Mouse (Mus musculus): ENCODE measurements at regions not wholly inside any gene's neighbourhood (a gene's known extent, or its start where the extent isn't known, plus 50 kb on each side); places are given as distances from the start of the nearest gene placed in this dataset.

- DNase-seq (ENCODE audit: low read depth, low spot score), result peak; percentile 97
Observed at GRCm38 (mm10) chr2:84549626-84550025, 73.1 kb upstream of the Tfpi start.

- DNase-seq (ENCODE audit: low read depth, low spot score), result peak; percentile 40
Observed at GRCm38 (mm10) chr2:84548625-84549024, 72.0 kb upstream of the Tfpi start.

DNA sequence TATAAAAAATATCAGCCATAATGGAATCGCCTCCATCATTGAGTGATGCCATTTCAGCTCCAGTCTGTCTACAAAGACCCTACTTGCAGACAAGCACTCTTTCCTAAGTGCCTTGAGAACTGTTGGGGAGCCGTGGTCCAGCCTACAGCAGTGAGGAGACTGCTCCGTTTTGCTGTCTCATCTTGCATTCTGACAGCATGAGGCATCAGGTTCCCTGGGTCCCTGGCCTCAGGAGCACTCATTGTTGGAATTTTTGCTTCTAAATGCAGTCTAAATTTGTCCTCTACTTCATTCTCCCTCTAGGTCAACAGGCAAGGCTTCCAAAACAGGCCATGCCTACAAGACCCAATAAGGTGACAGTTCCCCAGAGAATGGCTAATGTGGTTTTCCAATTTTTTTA lies 69.1 kb upstream of the Tfpi start:
- peak; percentile 73 for DNase-seq (ENCODE audit: low read depth, low spot score)

DNA sequence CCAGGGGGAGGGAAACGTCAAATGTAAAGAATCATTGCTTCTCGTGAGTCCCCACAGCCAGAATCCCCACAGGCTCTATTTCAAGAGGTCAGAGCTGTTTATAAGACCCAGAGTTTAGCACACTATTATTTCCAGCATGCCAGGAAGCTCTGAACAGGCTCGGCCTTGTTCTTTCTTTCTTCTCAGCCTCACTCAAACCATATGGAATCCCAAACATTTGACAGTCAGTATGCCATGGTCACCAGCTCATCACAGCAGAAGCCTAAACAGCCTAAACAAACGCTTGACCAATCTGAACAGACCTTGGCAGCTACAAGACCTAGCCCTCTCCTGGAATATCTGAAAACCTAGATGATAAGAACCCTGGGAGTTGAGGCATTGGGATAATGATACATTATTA lies 68.2 kb upstream of the Tfpi start:
- DNase-seq (ENCODE audit: low read depth, low spot score), result peak; percentile 31

DNA sequence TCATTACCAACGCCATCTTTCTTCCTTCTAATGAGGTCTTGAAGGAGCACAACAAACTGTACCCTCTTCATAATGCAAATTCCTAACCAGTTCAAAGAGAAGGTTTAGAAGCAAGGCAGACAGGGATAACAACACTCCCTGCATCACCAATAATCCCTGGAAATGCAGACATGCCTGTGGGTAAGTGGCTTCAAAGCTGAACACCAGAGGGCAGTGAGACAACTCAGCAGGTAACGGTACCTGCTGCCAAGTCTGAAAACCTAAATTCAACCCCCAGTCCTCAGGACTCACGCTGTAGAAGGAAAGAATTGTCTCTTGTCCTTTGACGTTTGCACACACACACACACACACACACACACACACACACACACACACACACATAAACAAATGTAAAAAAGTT lies 67.6 kb upstream of the Tfpi start:
- DNase-seq (ENCODE audit: low read depth, low spot score), result no peak

DNA sequence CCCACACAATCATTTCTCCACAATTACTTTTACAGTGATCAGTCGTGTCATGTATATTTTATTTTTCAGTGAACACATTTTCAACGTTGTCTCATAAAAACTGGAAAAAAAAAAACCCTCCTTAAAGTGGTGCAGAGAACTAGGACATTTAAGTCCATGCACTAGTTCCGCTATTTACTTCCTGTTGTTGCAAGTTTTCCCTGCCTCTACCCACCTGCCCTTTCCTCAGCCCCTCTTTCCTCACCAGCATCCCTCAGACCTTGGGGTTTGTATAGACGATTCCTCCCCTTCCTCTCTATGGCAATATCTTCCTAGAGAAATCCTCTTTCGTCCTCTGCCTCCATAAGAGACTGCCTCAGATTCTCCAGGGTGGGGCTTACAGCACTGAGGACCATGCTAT lies 64.9 kb upstream of the Tfpi start:
- DNase-seq (ENCODE audit: low read depth, low spot score), result no peak

DNA sequence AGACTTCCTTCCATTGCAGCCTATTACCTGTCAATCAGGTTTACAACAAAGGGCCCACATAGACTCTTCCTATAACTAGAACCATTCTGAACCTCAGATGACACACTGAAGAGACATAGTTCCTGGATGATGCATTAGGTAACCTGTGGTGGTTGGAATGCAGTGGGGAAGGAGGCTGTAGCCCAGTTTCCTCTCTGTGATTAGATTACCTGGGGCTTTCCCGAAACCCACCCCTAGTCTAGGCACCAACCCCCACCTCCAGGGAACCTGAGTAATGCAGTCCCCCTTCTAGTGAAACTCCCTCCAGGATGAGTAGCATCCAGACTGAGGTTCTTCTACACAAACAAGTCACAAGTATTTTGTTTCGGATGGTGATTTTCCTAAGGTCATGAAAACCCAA lies 62.5 kb upstream of the Tfpi start:
- no peak for DNase-seq (ENCODE audit: low read depth, low spot score)

DNA sequence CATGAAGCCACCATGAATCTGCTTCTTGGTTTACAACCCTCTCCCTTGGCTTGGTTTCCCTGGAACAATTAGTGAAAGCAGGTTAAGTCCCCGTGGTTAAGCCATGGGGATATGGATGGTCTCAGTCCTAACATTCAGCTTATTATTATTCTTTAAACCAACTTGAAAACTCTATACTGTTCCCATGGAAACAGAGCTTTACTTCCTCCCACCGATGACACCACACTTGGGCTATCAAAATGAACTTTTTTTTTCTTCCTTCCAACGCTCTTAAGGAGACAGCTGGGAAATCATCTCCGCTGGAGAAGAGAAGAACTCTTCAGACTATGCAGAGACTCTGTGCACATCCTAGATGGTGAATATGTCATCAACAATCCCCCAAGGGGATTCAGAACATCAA lies 61.4 kb upstream of the Tfpi start:
- DNase-seq (ENCODE audit: low read depth, low spot score), result no peak

DNA sequence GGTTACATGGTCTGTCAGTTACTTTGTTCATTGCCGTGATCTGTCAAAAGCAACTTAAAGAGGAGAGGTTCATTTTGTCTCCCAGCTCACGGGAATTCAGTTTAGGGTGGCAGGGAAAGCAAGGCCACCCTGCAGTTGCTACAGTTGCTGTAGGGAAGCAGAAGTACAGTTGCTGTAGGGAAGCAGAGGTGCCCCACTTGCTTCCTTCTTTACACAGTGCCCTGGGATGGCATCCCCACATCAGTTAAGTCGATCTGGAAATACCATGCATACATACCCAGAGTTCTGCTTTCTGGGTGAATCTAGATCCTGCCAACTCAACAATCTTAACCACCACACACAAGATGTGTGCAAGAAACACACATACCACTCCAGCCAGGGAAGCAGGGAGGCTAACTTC lies 54.6 kb upstream of the Tfpi start:
- no peak for DNase-seq (ENCODE audit: low read depth, low spot score)

GRCm38 (mm10) chr2:84528847-84529775 lies 52.5 kb upstream of the Tfpi start:
- DNase-seq (ENCODE audit: low read depth, low spot score), result peak; percentile 63

Data from 3T3-L1 (cell line).